In genomic region chr17:67349594-67349993, GRCm38 (mm10) we compare ENCODE assay signal across 18 mouse cellular contexts. TPM values are rescaled to one million over a fixed set of nuclear protein-coding genes. Genes with fewer than 3 reads are reported as not detected.
DNase-seq lines count a peak whose midpoint lies in the region; ATAC-seq and TF ChIP-seq lines count a peak whose summit lies in the region.
"Had no signal": no experiment of that assay in that cellular context is flagged by ENCODE, and none has a peak within 500 bp of the region (broad histone marks: within the 10 kb centered on the region; RNA-seq: fewer than 3 reads in every experiment).

No protein-coding gene starts in this region.

- no peaks in the 10 kb centered on the region for H3K36me3 ChIP-seq in hindbrain, embryonic 11.5 days (ENCODE audit: control insufficient read depth, insufficient read depth, low read length)
- H3K36me3 ChIP-seq in hindbrain, embryonic 12.5 days = no peaks in the 10 kb centered on the region
- H3K36me3 ChIP-seq in ES-Bruce4 (ENCODE audit: control insufficient read depth, insufficient read depth, low read length, poor library complexity, severe bottlenecking) = no peaks in the 10 kb centered on the region
- H3K36me3 ChIP-seq: embryonic facial prominence, embryonic 10.5 days; forebrain, embryonic 15.5 days; limb, embryonic 12.5 days had no signal

- DNase-seq in hindbrain, embryonic 11.5 days (ENCODE audit: low spot score) = peak; percentile 18
- DNase-seq in lung, adult 2 months = no peak
- no peak for DNase-seq in lung, postnatal 14 days
- DNase-seq in ZHBTc4 (ENCODE audit: low read depth, low spot score) = peak; percentile 46
- no peak for DNase-seq in urinary bladder, adult 2 months (ENCODE audit: low spot score)
- DNase-seq: adrenal gland, adult 2 months; cerebellum, adult 18-20 months; kidney, postnatal 10 days; right cerebral cortex, postnatal 25 days; thymus, adult 18-20 months had no signal

- H3K9me3 ChIP-seq in hindbrain, embryonic 11.5 days (ENCODE audit: control insufficient read depth, low read length) = no peaks in the 10 kb centered on the region
- no peaks in the 10 kb centered on the region for H3K9me3 ChIP-seq in hindbrain, embryonic 12.5 days (replicated peaks)
- H3K9me3 ChIP-seq in ES-Bruce4 (replicated peaks; ENCODE audit: control insufficient read depth, insufficient read depth, low read length, poor library complexity, severe bottlenecking) = no peaks in the 10 kb centered on the region
- H3K9me3 ChIP-seq: embryonic facial prominence, embryonic 10.5 days; forebrain, embryonic 15.5 days; limb, embryonic 12.5 days had no signal

- TF ChIP-seq CTCF in lung, adult 2 months (IDR thresholded peaks at IDR 0.05; ENCODE audit: insufficient read depth, low read length) = peak; percentile 17; the same call in 1 of the 2 replicates
- peak; percentile 52 for TF ChIP-seq CTCF in ES-Bruce4 (IDR thresholded peaks at IDR 0.05; ENCODE audit: low read depth, low read length)

- TF ChIP-seq POLR2A in lung, adult 2 months (IDR thresholded peaks at IDR 0.05; ENCODE audit: borderline replicate concordance, extremely low read depth, low read depth, low read length) = no peak
- TF ChIP-seq POLR2A in ES-Bruce4 (IDR thresholded peaks at IDR 0.05; ENCODE audit: insufficient read depth, low read length) = no peak

- no peak overlapping the region for H3K4me3 ChIP-seq in hindbrain, embryonic 11.5 days (ENCODE audit: low read depth, low read length)
- H3K4me3 ChIP-seq in hindbrain, embryonic 12.5 days = no peak overlapping the region
- no peak overlapping the region for H3K4me3 ChIP-seq in lung, adult 2 months (replicated peaks; ENCODE audit: extremely low read depth, low read depth, low read length)
- H3K4me3 ChIP-seq in ES-Bruce4 (ENCODE audit: low read depth, low read length) = no peak overlapping the region
- H3K4me3 ChIP-seq: embryonic facial prominence, embryonic 10.5 days; forebrain, embryonic 15.5 days; limb, embryonic 12.5 days had no signal

- H3K27ac ChIP-seq in hindbrain, embryonic 11.5 days (ENCODE audit: low read depth, low read length) = no peak overlapping the region
- no peak overlapping the region for H3K27ac ChIP-seq in hindbrain, embryonic 12.5 days
- no peak overlapping the region for H3K27ac ChIP-seq in ES-Bruce4 (ENCODE audit: insufficient read depth, low read length)
- H3K27ac ChIP-seq: embryonic facial prominence, embryonic 10.5 days; forebrain, embryonic 15.5 days; limb, embryonic 12.5 days had no signal

- TF ChIP-seq EP300 in ES-Bruce4 (IDR thresholded peaks at IDR 0.05; ENCODE audit: insufficient read depth, low read depth, low read length) = no peak

- H3K4me2 ChIP-seq in hindbrain, embryonic 11.5 days (replicated peaks; ENCODE audit: low read depth, low read length) = no peak overlapping the region
- no peak overlapping the region for H3K4me2 ChIP-seq in hindbrain, embryonic 12.5 days (replicated peaks)
- H3K4me2 ChIP-seq: forebrain, embryonic 15.5 days; limb, embryonic 12.5 days had no signal

- WGBS in hindbrain, embryonic 11.5 days = 92% methylated on average over 8 of the region's 8 CpGs
- 92% methylated on average over 8 of the region's 8 CpGs for WGBS in hindbrain, embryonic 12.5 days
- 89% methylated on average over 8 of the region's 8 CpGs for WGBS in lung, adult 2 months

- ATAC-seq in hindbrain, embryonic 11.5 days (ENCODE audit: low FRiP score) = no peak
- ATAC-seq in hindbrain, embryonic 12.5 days (ENCODE audit: low FRiP score) = no peak
- no peak for ATAC-seq in monocyte, adult 5-6 weeks (replicated peaks; ENCODE audit: insufficient number of reproducible peaks, low FRiP score, low TSS enrichment, poor library complexity, severe bottlenecking)
- ATAC-seq: forebrain, embryonic 15.5 days; midbrain, embryonic 16.5 days had no signal

- no peaks in the 10 kb centered on the region for H3K27me3 ChIP-seq in hindbrain, embryonic 11.5 days (ENCODE audit: control insufficient read depth, insufficient read depth, low read length)
- peaks cover 21% of the 10 kb centered on the region for H3K27me3 ChIP-seq in hindbrain, embryonic 12.5 days
- H3K27me3 ChIP-seq in ES-Bruce4 (ENCODE audit: control insufficient read depth, insufficient read depth, low read length, poor library complexity, severe bottlenecking) = peaks cover 13% of the 10 kb centered on the region

- H3K4me1 ChIP-seq in hindbrain, embryonic 11.5 days (replicated peaks; ENCODE audit: control insufficient read depth, insufficient read depth, low read length) = no peaks in the 10 kb centered on the region
- H3K4me1 ChIP-seq in hindbrain, embryonic 12.5 days = peaks cover 12% of the 10 kb centered on the region
- peaks cover 8% of the 10 kb centered on the region; the same call in 1 of the 2 replicates for H3K4me1 ChIP-seq in lung, adult 2 months (ENCODE audit: control insufficient read depth, insufficient read depth, low read length)
- H3K4me1 ChIP-seq in ES-Bruce4 (ENCODE audit: control insufficient read depth, insufficient read depth, low read length) = no peaks in the 10 kb centered on the region

- H3K9ac ChIP-seq in hindbrain, embryonic 11.5 days (ENCODE audit: low read depth, low read length) = no peak overlapping the region
- no peak overlapping the region for H3K9ac ChIP-seq in hindbrain, embryonic 12.5 days
- no peak overlapping the region for H3K9ac ChIP-seq in ES-Bruce4 (ENCODE audit: low read depth, poor library complexity, severe bottlenecking)
- H3K9ac ChIP-seq: forebrain, embryonic 15.5 days; limb, embryonic 12.5 days had no signal

RNA-seq across cellular contexts. Expression of gene Ptprm, which starts 4.7 kb away (rescaled TPM):
- polyA plus RNA-seq in hindbrain, embryonic 11.5 days (2014; fragmentation: Nextera tagmentation; extraction: Ambion mirVana) = 10.7 and 11.2 TPM in 2 replicates
- 16.5 and 17.3 TPM in 2 replicates for polyA plus RNA-seq in hindbrain, embryonic 12.5 days (2016; fragmentation: Nextera tagmentation; extraction: Ambion mirVana)
- polyA plus RNA-seq in lung, adult 2 months (2012; rRNA removed) = 58.8 and 69.9 TPM in 2 replicates
- 10.2 and 10.8 TPM in 2 replicates for polyA plus RNA-seq in ES-Bruce4 (2011; ENCODE audit: insufficient read depth, insufficient read length, low read depth, missing spikeins)
- 0.49 TPM in 1 of 3 replicates, not detected in the others for total RNA-seq in monocyte, adult 5-6 weeks (2017)
- 15.0 and 20.1 TPM in 2 replicates for polyA plus RNA-seq in urinary bladder, adult 2 months (2012; rRNA removed)
- total RNA-seq: hematopoietic stem cell, adult 5-6 weeks had no signal

Comparison
In these comparisons a context has a peak if more than half of its experiments do, and no peak if none do; other contexts are left out.
1. DNase-seq: peak in hindbrain, embryonic 11.5 days (single experiment) and ZHBTc4 (single experiment); none in lung, adult 2 months (single experiment), lung, postnatal 14 days (single experiment) and urinary bladder, adult 2 months (single experiment).